Mouse (Mus musculus) sigmoid colon, adult 10 weeks (tissue): ENCODE measurements around the gene Olfr187. TPM values are rescaled to one million over a fixed set of nuclear protein-coding genes. Genes with fewer than 3 reads are reported as not detected.

Experiments
- polyA plus RNA-seq: library from polyadenylated mRNA; stranded (reverse); fragments of 350-450 nt; fragmentation: Illumina TruSeq; extraction: RNeasy Lipid Tissue Mini Kit (QIAGEN cat#74804); gene quantifications from one replicate; pipeline ENCODE4 v1.2.3, GENCODE M21; 2014; ENCODE audit warnings: low read depth, low replicate concordance

Gene Olfr187
- polyA plus RNA-seq = not detected

DNA sequence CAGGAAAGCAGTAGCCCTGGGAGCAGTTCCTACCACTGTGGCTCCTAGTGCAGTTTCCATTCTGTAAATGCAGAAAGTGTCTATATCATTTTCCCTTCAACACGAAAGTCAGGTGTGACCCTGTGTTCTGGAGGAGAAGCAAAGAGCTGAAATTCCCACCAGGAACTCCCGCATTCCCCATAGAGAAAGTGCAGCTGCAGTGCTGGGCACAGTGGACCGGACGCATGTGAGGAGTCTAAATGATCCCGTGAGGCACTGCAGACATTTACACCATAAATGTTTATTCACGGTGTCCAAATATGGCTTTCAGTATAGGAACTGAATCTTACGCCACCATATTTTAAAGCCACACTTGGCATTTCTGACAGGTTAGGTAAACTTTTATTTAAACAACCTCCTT lies at the start of gene Olfr187:
TSS of gene Olfr187 (minus strand) at position 58 of the 400 bp plus-strand sequence.

DNA sequence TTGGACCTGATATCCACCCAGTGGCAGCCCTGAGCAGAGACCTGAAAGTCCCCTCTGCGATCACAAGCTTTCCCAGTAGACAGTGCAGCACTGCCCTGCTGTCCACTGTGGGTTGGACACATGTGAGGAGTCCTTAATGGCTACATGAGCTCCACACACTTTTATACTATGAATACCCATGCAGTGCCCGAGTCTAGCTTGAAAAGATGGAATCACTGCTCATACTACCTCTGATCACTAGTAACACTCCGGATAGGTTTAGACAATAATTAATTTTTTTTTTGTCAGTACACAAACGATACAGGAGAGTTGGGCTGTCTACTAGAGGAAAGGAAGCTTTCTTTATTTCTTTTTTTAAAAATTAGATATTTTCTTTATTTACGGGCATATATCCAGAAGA lies 38.3 kb upstream of the Olfr187 start, which contains the start of gene Olfr190:
TSS of gene Olfr190 (minus strand) at position 101 of the 400 bp plus-strand sequence.

DNA sequence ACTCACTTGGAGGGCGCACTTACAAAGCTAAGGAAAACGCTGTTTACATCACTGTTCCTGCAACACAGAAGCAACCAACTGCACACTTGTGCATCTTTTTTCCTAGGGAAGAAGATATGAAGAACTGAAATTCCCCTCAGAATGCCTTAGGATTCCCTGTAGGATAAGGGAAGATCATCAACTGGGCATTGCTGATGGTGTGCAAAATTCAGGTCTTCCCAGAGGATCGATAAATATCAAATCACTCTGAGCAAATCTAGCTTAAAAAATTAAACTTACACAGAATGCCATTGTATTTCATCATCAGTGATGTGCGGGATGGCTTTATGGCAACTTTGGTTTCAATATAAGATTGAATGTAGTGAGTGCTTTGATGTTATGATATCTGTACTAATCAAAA lies 9.4 kb downstream of the Olfr187 start, which contains the start of gene Olfr186:
TSS of gene Olfr186 (minus strand) at position 101 of the 400 bp plus-strand sequence.

DNA sequence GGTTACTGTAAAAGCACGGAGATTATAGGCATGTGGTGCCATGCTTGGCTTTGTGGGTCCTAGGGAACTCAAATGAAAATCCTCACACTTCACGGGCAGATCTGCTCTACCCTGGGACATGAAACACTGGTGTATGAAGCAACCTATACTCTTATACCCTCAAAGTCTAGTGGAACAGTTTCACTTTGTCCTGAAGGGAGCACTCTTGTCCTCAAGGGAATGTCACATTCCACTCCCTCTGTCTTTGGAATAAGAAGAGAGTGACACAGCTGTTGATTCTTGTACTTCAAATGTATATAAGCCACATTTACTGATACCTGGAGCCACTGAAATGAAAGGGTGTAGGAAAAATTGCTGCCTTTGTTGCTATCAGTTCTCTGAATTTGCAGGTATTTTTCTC lies 44.5 kb downstream of the Olfr187 start, which contains the start of gene Olfr183:
TSS of gene Olfr183 (plus strand) at position 301 of the 400 bp plus-strand sequence.

Other genes starting within 250 kb of the Olfr187 start
- not detected for gene Olfr173, start 239.5 kb downstream of the Olfr187 start, polyA plus RNA-seq
- not detected for gene Olfr175-ps1, start 213.0 kb downstream of the Olfr187 start, polyA plus RNA-seq
- gene Olfr177, start 165.0 kb downstream of the Olfr187 start, polyA plus RNA-seq = not detected
- gene Olfr178, start 147.7 kb downstream of the Olfr187 start, polyA plus RNA-seq = not detected
- gene Olfr181, start 111.0 kb downstream of the Olfr187 start, polyA plus RNA-seq = not detected
- gene Olfr180, start 110.4 kb downstream of the Olfr187 start, polyA plus RNA-seq = not detected
- gene Olfr183, start 44.4 kb downstream of the Olfr187 start, polyA plus RNA-seq = not detected
- not detected for gene Olfr186, start 9.5 kb downstream of the Olfr187 start, polyA plus RNA-seq
- gene Olfr190, start 38.2 kb upstream of the Olfr187 start, polyA plus RNA-seq = not detected
- gene Olfr191, start 50.1 kb upstream of the Olfr187 start, polyA plus RNA-seq = not detected
- gene Olfr193, start 72.1 kb upstream of the Olfr187 start, polyA plus RNA-seq = not detected
- not detected for gene Olfr194, start 81.3 kb upstream of the Olfr187 start, polyA plus RNA-seq
- gene Olfr195, start 107.3 kb upstream of the Olfr187 start, polyA plus RNA-seq = not detected
- not detected for gene Olfr196, start 130.7 kb upstream of the Olfr187 start, polyA plus RNA-seq
- gene Olfr198, start 163.8 kb upstream of the Olfr187 start, polyA plus RNA-seq = not detected
- gene Olfr199, start 180.0 kb upstream of the Olfr187 start, polyA plus RNA-seq = not detected
- gene Olfr201, start 232.9 kb upstream of the Olfr187 start, polyA plus RNA-seq = not detected
- not detected for gene Olfr202, start 247.0 kb upstream of the Olfr187 start, polyA plus RNA-seq